Mouse (Mus musculus): Measurements from ENCODE around the gene Hk1. TPM values are rescaled to one million over a fixed set of nuclear protein-coding genes. Genes with fewer than 3 reads are reported as not detected.

The Hk1 gene
- polyA plus RNA-seq (2015; fragmentation: Nextera tagmentation; extraction: Ambion mirVana): 10.8 and 12.1 TPM in 2 replicates

DNA sequence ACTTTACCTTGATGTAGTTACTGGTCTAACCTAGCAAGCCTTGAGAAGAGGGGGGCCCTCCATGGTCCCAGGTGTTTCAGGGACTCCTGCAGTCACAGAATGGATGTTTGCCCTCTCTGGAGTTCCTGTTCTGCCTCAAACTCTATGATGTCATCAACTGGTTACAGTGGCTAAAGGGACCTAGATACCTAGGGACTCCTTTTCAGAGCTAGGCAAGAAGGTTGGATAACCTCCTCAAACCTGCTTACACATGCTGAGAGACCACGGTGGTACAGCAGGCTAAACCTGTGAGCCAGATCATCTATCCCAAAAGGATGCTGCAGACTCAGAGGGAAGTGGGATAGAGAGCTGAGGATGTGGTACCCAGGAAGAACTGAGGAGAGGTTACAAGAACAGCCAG, at the start of gene Hk1:
TSS of gene Hk1 (minus strand) at position 101 of the 400 bp plus-strand sequence.

GRCm38 (mm10) chr10:62422255-62422654, 42.5 kb upstream of the Hk1 start, which contains the start of gene Hkdc1:
TSS of gene Hkdc1 (minus strand) at chr10:62422491.

DNA sequence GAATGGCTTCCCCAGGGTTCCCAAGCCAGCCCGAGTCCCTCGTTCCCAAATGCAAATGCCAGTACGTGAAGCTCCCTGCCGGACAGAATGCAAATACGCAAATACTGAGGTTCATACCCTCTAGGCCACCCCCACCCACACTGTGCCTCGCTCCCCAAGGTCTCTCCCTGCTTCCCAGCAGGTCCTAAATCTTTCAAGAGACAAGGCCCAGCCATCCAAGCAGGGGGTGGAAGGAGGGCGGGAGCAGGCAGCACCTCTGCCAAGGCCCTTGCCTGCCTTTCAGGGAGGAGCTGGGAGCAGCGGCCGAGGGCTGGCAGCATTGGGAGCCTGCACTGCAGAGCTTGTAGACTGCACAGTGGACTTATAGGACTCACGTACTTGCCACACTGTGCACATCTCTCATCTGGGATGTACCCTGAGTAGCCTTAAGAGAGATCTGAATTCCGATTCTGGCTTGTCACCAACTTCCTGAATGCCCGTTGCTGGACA, 127.7 kb downstream of the Hk1 start, which contains the start of gene Tacr2:
TSS of gene Tacr2 (plus strand) at position 439 of the 489 bp plus-strand sequence.

DNA sequence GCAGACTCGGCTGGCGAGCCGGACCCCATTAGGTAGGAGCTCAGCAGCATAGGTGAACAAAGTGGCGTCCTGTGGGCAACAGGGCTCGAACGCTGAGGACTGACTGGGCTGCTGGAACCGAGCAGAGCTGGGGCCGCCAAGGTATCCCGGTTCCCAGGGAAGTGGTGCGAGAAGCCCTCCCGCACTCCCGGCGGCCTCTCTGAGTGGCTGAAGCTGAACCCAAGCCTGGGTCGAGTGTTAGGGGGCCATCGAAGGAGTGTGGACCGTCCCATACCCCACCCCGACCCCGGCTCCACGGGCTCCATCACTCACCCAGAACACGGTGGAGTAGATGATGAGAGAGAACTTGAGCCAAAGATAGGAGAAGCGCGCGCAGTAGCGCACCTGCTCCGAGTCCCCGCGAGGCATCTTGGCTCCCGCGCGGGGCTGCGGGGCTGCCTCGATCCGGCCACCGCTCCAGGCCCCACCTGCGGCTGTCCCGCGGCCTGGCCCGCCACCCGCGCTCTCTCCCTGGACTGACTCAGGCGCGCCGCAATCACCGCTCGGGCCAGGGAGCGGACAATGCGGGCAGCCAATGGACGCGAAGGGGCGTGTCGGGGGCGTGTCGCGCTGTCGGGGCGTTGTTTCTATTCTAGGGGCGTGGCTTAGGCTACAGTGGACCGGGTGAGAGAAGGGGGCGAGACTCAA, 148.9 kb downstream of the Hk1 start, which contains the start of gene Tspan15:
TSS of gene Tspan15 (minus strand) at position 544 of the 687 bp plus-strand sequence.

Other genes with a start within 250 kb of the Hk1 start
- gene Neurog3, start 246.8 kb downstream of the Hk1 start, polyA plus RNA-seq (2015; fragmentation: Nextera tagmentation; extraction: Ambion mirVana): not detected in 2 replicates
- 0.82 and 1.2 TPM in 2 replicates for gene Fam241b, start 236.0 kb downstream of the Hk1 start, polyA plus RNA-seq (2015; fragmentation: Nextera tagmentation; extraction: Ambion mirVana)
- 25.2 and 25.6 TPM in 2 replicates for gene Tspan15, start 148.7 kb downstream of the Hk1 start, polyA plus RNA-seq (2015; fragmentation: Nextera tagmentation; extraction: Ambion mirVana)
- gene Tacr2, start 127.5 kb downstream of the Hk1 start, polyA plus RNA-seq (2015; fragmentation: Nextera tagmentation; extraction: Ambion mirVana): not detected in 2 replicates
- gene Hkdc1, start 42.6 kb upstream of the Hk1 start, polyA plus RNA-seq (2015; fragmentation: Nextera tagmentation; extraction: Ambion mirVana): 0.09 TPM in 1 of 2 replicates, not detected in the other
- gene 4930507D05Rik, start 69.6 kb upstream of the Hk1 start, polyA plus RNA-seq (2015; fragmentation: Nextera tagmentation; extraction: Ambion mirVana): 0.32 and 0.38 TPM in 2 replicates
- 17.5 and 18.9 TPM in 2 replicates for gene Supv3l1, start 69.8 kb upstream of the Hk1 start, polyA plus RNA-seq (2015; fragmentation: Nextera tagmentation; extraction: Ambion mirVana)
- gene Vps26a, start 106.9 kb upstream of the Hk1 start, polyA plus RNA-seq (2015; fragmentation: Nextera tagmentation; extraction: Ambion mirVana): 41.0 and 46.3 TPM in 2 replicates
- gene Srgn, start 147.5 kb upstream of the Hk1 start, polyA plus RNA-seq (2015; fragmentation: Nextera tagmentation; extraction: Ambion mirVana): 63.9 and 79.3 TPM in 2 replicates
- 21.1 and 24.8 TPM in 2 replicates for gene Kif1bp, start 198.5 kb upstream of the Hk1 start, polyA plus RNA-seq (2015; fragmentation: Nextera tagmentation; extraction: Ambion mirVana)
- 7.9 and 8.7 TPM in 2 replicates for gene Ddx21, start 222.4 kb upstream of the Hk1 start, polyA plus RNA-seq (2015; fragmentation: Nextera tagmentation; extraction: Ambion mirVana)

Measured in skeletal muscle tissue, postnatal 0 days (tissue).